Mouse (Mus musculus) embryonic facial prominence, embryonic 13.5 days (tissue): ENCODE measurements around the gene Gm49355. TPM values are rescaled to one million over a fixed set of nuclear protein-coding genes. Genes with fewer than 3 reads are reported as not detected.

Source experiments
- ATAC-seq: fragments of 200-750 bp; cut with Nextera tagmentation; 2 replicates; pipeline ENCODE4 v1.8.0; 2017; ENCODE audit warnings: low read depth; ENCODE audit not compliant: insufficient number of reproducible peaks, insufficient read depth, low FRiP score, low TSS enrichment
- H3K27ac ChIP-seq: fragments of 300-500 bp; sonication (generic); 2 replicates; pipeline ENCODE4 v1.5.1; 2015; ENCODE audit warnings: moderate library complexity, mild to moderate bottlenecking, inconsistent platforms
- H3K27me3 ChIP-seq: fragments of 300-500 bp; sonication (generic); 2 replicates; pipeline ENCODE4 v1.6.1; 2015; ENCODE audit warnings: mild to moderate bottlenecking, inconsistent platforms
- H3K36me3 ChIP-seq: fragments of 300-500 bp; sonication (generic); 2 replicates; pipeline ENCODE4 v1.6.1; 2015; ENCODE audit warnings: mild to moderate bottlenecking, inconsistent platforms
- H3K4me1 ChIP-seq: fragments of 300-500 bp; sonication (generic); 2 replicates; pipeline ENCODE4 v1.6.1; 2015; ENCODE audit warnings: inconsistent platforms
- H3K4me2 ChIP-seq: fragments of 300-500 bp; sonication (generic); 2 replicates; pipeline ENCODE4 v1.6.1; 2015; ENCODE audit warnings: moderate library complexity, mild to moderate bottlenecking, inconsistent platforms
- H3K4me3 ChIP-seq: fragments of 300-500 bp; sonication (generic); 2 replicates; pipeline ENCODE4 v1.5.1; 2015; ENCODE audit warnings: mild to moderate bottlenecking, inconsistent platforms
- H3K9ac ChIP-seq: fragments of 300-500 bp; sonication (generic); 2 replicates; pipeline ENCODE4 v1.6.1; 2015; ENCODE audit warnings: mild to moderate bottlenecking, inconsistent platforms
- H3K9me3 ChIP-seq: fragments of 300-500 bp; sonication (generic); 2 replicates; pipeline ENCODE4 v1.6.1; 2016; ENCODE audit warnings: inconsistent platforms
- WGBS: fragments of 180-500 bp; shearing (Covaris S2); methylation state at CpG from one replicate; pipeline ENCODE4 v1.1.7; 2015; ENCODE audit warnings: mixed read lengths; 5-methylcytosine and 5-hydroxymethylcytosine counted together
- polyA plus RNA-seq: library from polyadenylated mRNA; unstranded; fragments of >200 nt; fragmentation: Nextera tagmentation; extraction: Ambion mirVana; gene quantifications from 2 replicates; pipeline ENCODE4 v1.2.1, GENCODE M21; 2015

The Gm49355 gene
- polyA plus RNA-seq, 1 experiment from 2014 or later, result 0.17 TPM

DNA sequence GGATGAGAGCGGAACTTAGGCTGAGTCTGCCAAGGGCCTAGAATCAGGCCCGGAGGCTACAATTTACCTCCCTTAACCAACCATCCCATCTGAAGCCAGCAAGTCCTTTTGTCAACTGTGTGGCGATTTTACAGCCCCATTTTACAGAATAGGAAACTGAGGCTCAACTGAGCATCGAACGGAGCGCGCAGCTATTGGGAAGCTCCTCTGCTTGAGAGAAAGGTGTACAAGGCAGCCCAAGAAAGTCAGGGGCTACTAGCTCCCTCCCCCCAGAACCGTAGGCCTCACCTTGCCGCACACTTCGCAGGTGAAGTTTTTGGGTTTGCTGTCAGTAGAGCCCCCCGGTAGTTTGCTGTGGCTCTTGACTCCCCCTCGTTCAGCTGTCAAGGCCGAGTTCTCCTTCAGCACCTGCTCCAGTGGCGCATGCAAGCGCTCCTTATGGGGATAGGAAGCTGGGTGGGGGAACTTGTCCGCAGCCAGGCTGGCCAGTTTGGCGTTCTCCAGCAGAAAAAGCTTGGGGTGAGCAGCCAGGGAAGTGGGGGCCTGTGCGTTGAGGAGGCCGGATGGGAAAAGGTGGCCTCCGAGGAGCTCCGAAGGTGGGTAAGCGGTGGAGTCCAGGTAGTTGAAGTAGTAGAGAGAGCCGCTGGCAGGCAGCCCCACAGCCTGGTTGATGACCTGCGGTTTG, 60.4 kb downstream of the Gm49355 start:
- Histone ChIP-seq H3K27me3 (peaks cover 100% of the 10 kb centered on the region), H3K36me3 (no peaks in the 10 kb centered on the region), H3K27ac (no peak overlapping the region), H3K4me3 (peak overlapping the region; percentile 25), H3K9ac (0 out of 2 replicates have a peak overlapping the region, but pooled peaks have one; percentile 4), H3K4me2 (peak overlapping the region; percentile 50), H3K4me1 (peaks cover 33% of the 10 kb centered on the region), H3K9me3 (no peaks in the 10 kb centered on the region)
- WGBS, result 2% methylated on average over 24 of the region's 24 CpGs
- ATAC-seq, result no peak; the same call in 1 of the 2 replicates

DNA sequence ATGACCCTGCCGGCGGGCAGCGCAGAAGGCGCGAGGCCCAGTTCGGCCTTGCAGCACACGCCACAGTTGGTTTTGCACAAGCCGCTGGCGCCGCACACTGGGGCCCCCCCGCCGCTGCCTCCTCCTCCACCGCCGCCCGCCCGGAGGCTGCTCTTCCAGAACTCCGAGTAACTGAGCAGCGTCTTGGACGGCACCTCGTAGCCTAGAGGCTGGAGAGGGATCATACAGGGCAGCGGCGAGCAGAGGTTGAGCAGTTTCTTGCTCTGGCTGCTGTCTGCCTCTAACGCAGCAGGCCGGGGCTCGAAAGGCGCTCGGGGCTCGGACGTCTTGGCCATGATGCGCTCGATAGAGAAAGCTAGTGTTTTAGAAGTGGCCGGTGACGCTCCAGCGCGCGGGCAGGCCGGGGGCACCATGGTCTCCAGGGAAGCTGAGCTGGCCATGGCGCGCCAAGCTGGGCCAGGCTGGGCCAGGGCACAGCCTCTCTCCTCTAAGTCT, 61.0 kb downstream of the Gm49355 start:
- Histone ChIP-seq H3K4me1 (peaks cover 33% of the 10 kb centered on the region), H3K9me3 (no peaks in the 10 kb centered on the region), H3K4me2 (peak overlapping the region; percentile 50), H3K27ac (no peak overlapping the region), H3K9ac (0 out of 2 replicates have a peak overlapping the region, but pooled peaks have one; percentile 4), H3K36me3 (no peaks in the 10 kb centered on the region), H3K4me3 (peak overlapping the region; percentile 25), H3K27me3 (peaks cover 100% of the 10 kb centered on the region)
- ATAC-seq, result peak; percentile 16; the same call in 1 of the 2 replicates
- WGBS, result under 1% methylated on average over 39 of the region's 39 CpGs

DNA sequence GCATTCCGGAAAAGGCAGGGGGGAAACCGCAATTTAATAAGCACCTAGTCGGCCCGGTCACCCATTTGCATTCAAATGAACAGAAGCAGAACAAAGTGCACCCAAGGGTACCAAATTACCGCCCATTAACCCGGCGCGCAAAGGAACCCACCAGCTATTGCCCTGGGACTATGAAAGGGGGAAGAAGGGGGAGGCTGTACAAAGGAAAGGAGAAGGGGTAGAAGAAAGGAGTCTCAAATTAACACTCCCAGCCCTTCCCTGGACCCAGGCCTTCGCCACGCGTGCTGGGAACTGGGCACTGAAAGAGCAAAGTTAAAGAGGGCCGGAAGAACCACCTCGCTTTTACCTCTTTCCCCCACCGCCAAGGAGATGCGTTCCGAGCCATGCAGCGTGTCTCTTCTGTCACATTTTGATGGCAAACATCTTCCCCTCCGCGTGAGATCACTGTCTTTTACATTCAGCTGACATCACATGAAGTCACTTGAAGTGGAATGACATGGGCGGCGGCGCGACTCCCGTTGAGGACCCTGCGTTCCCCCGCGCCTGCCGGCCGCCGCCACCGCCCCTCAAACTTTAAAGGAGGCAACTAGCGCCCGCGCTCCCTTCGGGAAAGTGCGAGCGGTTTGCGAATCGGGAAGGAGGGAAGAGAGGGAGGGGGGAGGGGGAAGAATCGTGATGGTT, 61.6 kb downstream of the Gm49355 start:
- Histone ChIP-seq H3K36me3 (no peaks in the 10 kb centered on the region), H3K27ac (no peak overlapping the region), H3K9me3 (no peaks in the 10 kb centered on the region), H3K27me3 (peaks cover 100% of the 10 kb centered on the region), H3K4me1 (peaks cover 33% of the 10 kb centered on the region), H3K9ac (0 out of 2 replicates have a peak overlapping the region, but pooled peaks have one; percentile 4), H3K4me2 (peak overlapping the region; percentile 50), H3K4me3 (peak overlapping the region; percentile 25)
- 0 out of 2 replicates have a peak, but pooled peaks have one; percentile 2 for ATAC-seq
- WGBS, result 1% methylated on average over 40 of the region's 40 CpGs

DNA sequence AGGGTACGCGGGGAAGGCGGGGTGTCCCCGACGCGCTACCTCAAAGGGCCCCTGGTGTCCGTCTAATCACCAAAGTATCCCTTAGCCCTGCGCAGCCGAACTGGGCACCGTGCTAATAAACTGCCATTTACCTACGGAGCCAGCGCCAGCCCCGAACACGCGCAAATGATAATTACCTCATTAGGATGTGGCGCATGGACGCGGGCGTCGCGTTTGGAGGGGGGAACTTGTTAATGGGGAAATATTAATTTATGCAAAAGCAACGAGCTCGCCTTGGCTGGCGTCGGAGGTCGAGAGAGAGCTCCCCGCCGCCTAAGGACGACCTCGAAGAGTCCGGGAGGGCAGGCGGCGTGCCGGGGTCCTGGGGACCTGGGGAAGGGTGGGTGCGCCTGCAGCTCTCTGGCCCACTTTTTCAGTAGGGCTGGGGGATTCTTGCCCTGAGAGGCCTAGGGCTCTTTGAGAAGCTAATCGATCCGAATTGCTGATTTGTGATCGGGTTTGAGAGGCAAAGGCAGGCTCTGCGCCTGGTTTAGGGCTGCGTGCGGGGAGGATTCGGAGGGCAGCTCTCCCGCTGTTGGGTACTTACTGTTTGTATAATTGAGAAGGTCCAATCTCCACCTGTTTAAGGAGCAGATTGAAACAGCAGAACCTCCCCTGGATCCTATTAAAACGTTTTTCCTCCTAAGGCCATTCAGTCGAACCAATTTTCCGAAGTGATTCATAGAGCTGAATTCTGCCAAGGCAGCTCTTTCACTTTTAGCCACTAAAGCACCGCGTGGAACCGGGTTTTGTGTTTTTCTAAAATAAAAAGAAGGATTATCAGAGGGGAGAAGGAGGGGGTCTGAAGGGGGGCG, 62.5 kb downstream of the Gm49355 start:
- Histone ChIP-seq H3K4me1 (peaks cover 29% of the 10 kb centered on the region), H3K27me3 (peaks cover 100% of the 10 kb centered on the region), H3K9ac (no peak overlapping the region), H3K27ac (no peak overlapping the region), H3K36me3 (no peaks in the 10 kb centered on the region), H3K4me2 (peak overlapping the region; percentile 50), H3K9me3 (no peaks in the 10 kb centered on the region), H3K4me3 (peak overlapping the region; percentile 25)
- no peak for ATAC-seq
- WGBS, result under 1% methylated on average over 50 of the region's 50 CpGs

DNA sequence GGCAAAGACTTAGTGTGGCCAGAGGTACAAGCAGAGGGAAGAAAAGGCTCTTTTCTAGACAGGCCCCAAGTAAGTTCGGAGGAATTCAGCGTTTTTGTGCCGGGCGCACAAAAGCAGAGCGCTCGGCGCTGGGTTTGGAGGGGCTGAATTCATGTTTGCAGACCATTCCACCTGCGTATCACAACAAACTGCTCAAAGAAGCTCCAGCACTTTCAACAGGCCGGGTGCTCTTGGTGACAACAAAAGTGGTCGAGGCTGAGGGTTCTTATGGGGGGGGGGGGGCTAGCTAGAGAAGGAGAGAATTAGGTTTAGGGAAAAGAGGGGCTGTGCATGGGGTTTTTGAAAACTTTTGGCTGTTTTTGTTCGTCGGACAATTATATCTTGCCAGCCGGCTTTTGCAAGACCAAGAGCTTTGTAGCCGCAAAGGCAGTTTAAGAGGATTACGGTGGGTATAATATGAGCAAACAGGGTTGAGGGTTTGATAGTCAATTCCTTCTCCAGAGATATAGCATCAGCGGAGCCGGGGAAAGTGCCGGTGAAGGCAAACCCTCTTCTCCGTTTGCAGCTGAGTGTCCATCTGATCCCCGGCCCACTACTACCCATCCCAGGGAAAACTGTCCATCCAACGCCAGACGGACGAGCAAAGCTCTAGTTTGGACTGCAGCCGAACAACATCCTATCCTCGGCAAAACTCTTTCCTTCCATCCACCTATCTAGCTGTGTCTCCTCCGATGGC, 63.3 kb downstream of the Gm49355 start:
- H3K4me1 ChIP-seq, result peaks cover 26% of the 10 kb centered on the region
- no peak overlapping the region for H3K9ac ChIP-seq
- under 1% methylated on average over 26 of the region's 26 CpGs for WGBS
- H3K4me2 ChIP-seq, result peak overlapping the region; percentile 50
- no peak overlapping the region for H3K27ac ChIP-seq
- H3K9me3 ChIP-seq, result no peaks in the 10 kb centered on the region
- peak overlapping the region; percentile 25 for H3K4me3 ChIP-seq
- H3K27me3 ChIP-seq, result peaks cover 100% of the 10 kb centered on the region
- H3K36me3 ChIP-seq, result no peaks in the 10 kb centered on the region
- no peak for ATAC-seq

DNA sequence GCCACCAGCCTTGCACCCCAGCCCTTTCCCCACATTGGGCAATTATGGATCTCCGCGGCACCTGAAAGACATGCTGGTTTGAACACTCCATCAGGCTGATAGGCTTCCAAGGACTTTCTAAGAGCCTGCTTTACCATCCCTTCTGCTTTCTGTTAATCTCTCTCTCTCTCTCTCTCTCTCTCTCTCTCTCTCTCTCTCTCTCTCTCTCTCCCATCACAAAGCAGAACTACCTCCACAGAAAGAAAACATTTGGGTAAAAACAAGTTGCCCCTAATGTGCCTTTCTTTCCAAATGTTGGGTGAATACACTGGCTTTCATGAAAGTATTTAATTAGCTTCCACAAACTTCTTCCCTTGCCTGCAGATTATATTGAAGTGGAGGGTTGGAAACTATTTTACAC, 64.3 kb downstream of the Gm49355 start, which contains the start of gene Fezf2:
Fezf2 (minus strand) TSS at position 101 of the 400 bp plus-strand sequence.
- Histone ChIP-seq H3K9me3 (no peaks in the 10 kb centered on the region), H3K36me3 (no peaks in the 10 kb centered on the region), H3K4me1 (peaks cover 26% of the 10 kb centered on the region), H3K4me2 (no peak within 1 kb of the TSS; the same call in 1 of the 2 replicates), H3K4me3 (no peak within 1 kb of the TSS), H3K27me3 (peaks cover 99% of the 10 kb centered on the region), H3K9ac (no peak within 1 kb of the TSS), H3K27ac (no peak within 1 kb of the TSS)
- WGBS, result 0% methylated on average over 2 of the region's 2 CpGs
- no peak for ATAC-seq

DNA sequence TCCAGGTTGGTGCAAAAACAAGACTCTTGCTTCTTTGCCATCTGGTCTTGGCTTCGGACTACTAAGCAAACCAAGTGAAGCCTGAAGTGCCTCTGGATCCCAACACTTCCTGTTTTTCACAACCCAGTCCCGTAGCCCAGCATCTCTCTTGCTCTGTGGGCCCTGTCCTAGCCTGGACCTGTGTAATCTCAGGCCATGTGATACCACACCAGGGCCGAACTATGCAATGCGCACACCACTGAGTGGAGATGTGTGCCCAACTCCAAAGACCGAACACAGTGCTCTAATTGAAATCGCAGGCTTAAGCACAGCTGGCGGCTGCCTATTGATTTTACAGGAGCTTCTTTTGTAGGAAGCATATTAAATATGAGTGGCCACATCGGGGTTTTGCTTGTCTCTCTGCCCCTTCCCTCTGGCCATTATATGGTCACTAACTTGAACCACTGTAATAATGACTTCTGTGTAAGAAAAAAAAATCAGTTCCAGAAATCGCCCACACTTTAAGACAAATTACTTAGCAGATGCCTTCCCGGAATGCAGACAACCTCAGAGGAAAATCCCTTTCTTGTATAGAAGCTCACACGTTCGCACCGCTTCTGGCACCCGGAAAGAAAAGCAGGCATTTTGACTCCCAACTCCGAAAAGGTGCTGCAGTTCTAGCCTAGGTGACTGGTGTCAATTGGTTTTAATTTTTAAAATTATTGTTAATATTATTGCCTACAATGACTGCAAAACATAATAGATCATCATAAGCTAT, 65.7 kb downstream of the Gm49355 start:
- Histone ChIP-seq H3K36me3 (no peaks in the 10 kb centered on the region), H3K27me3 (peaks cover 99% of the 10 kb centered on the region), H3K4me2 (no peak overlapping the region), H3K4me3 (no peak overlapping the region), H3K9ac (no peak overlapping the region), H3K27ac (no peak overlapping the region), H3K4me1 (peaks cover 19% of the 10 kb centered on the region), H3K9me3 (no peaks in the 10 kb centered on the region)
- ATAC-seq, result no peak
- 5% methylated on average over 15 of the region's 15 CpGs for WGBS

DNA sequence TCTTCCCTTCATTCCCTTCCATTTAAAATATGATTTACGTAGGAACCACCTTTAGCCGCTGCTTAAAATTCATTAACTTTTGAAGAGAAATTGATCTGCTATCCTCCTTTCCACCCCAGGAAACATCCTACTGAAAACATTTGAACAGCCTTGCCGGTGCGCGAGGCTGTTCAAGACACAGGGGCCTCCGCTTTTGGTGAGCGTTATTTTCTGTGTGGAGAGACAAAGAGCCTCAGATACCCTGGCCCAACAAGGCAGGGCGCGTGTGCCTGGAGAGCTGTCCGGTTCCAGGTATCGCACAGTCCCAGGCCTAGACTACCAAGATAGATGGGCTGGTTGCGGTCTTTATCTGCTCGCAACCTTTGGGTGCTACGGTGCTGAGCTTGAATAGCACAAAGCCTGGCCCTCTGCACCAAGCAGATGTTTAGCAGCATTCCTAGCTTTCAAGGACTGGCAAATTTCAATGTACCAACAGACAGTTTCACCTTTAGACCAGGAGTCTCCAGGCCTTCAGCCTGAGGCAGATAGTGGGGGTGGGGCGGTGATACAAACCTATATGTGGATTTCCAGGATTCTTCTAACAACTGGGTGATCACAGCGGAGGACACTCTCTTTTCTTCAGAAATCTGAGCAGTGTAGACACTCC, 66.6 kb downstream of the Gm49355 start:
- H3K4me2 ChIP-seq, result no peak overlapping the region
- no peak for ATAC-seq
- no peaks in the 10 kb centered on the region for H3K9me3 ChIP-seq
- no peak overlapping the region for H3K4me3 ChIP-seq
- H3K27me3 ChIP-seq, result peaks cover 96% of the 10 kb centered on the region
- H3K9ac ChIP-seq, result no peak overlapping the region
- 5% methylated on average over 16 of the region's 16 CpGs for WGBS
- peaks cover 10% of the 10 kb centered on the region for H3K4me1 ChIP-seq
- no peaks in the 10 kb centered on the region for H3K36me3 ChIP-seq
- H3K27ac ChIP-seq, result no peak overlapping the region
